Mouse (Mus musculus) colon, adult 2 months (tissue): Measurements from ENCODE around the gene Stx5a. TPM values are rescaled to one million over a fixed set of nuclear protein-coding genes. Genes with fewer than 3 reads are reported as not detected.

Experiments
- polyA plus RNA-seq: library from polyadenylated mRNA; depleted of rRNA; stranded (reverse); fragments of >200 nt; gene quantifications from 2 replicates; pipeline ENCODE4 v1.2.3, GENCODE M21; 2012; rRNA removed

Gene Stx5a
- polyA plus RNA-seq: 76.8 and 84.3 TPM in 2 replicates

GRCm38 (mm10) chr19:8741243-8741869, at the start of gene Stx5a:
Gene Stx5a, plus strand, starts transcription at chr19:8741413.

GRCm38 (mm10) chr19:8722907-8723573, 18.2 kb upstream of the Stx5a start, which contains the start of gene Slc3a2:
Gene Slc3a2, minus strand, starts transcription at chr19:8723369.

GRCm38 (mm10) chr19:8735389-8736159, 5.6 kb upstream of the Stx5a start, which contains the start of gene Wdr74:
Gene Wdr74, plus strand, starts transcription at chr19:8735827.

GRCm38 (mm10) chr19:8740603-8741002, 610 bp upstream of the Stx5a start, which contains the start of gene 1700092M07Rik:
Gene 1700092M07Rik, plus strand, starts transcription at chr19:8740718.

GRCm38 (mm10) chr19:8756635-8757387, 15.6 kb downstream of the Stx5a start, which contains the start of gene Nxf1:
Gene Nxf1, plus strand, starts transcription at chr19:8757073.

GRCm38 (mm10) chr19:8770567-8771270, 29.5 kb downstream of the Stx5a start, which contains the start of gene Tmem223:
Gene Tmem223, plus strand, starts transcription at chr19:8770996.

GRCm38 (mm10) chr19:8774086-8774835, 33.0 kb downstream of the Stx5a start, which contains the start of gene Tmem179b:
Gene Tmem179b, minus strand, starts transcription at chr19:8774467.

GRCm38 (mm10) chr19:8786008-8786781, 45.0 kb downstream of the Stx5a start, which contains the start of gene Taf6l:
Gene Taf6l, minus strand, starts transcription at chr19:8786417.

GRCm38 (mm10) chr19:8798264-8798946, 57.2 kb downstream of the Stx5a start, which contains the start of gene Polr2g:
Gene Polr2g, minus strand, starts transcription at chr19:8798577.

GRCm38 (mm10) chr19:8802130-8802821, 61.1 kb downstream of the Stx5a start, which contains the start of gene Zbtb3:
Gene Zbtb3, plus strand, starts transcription at chr19:8802555.

Other genes with a start within 250 kb of the Stx5a start
- gene Slc22a8, start 150.2 kb upstream of the Stx5a start, polyA plus RNA-seq: not detected in 2 replicates
- gene Slc22a6, start 123.4 kb upstream of the Stx5a start, polyA plus RNA-seq: not detected in 2 replicates
- 8.6 and 12.4 TPM in 2 replicates for gene Chrm1, start 77.6 kb upstream of the Stx5a start, polyA plus RNA-seq
- gene Slc3a2, start 18.0 kb upstream of the Stx5a start, polyA plus RNA-seq: 77.3 and 84.0 TPM in 2 replicates
- 23.1 and 24.6 TPM in 2 replicates for gene Wdr74, start 5.6 kb upstream of the Stx5a start, polyA plus RNA-seq
- gene 1700092M07Rik, start 695 bp upstream of the Stx5a start, polyA plus RNA-seq: not detected in 2 replicates
- 46.2 and 48.5 TPM in 2 replicates for gene Nxf1, start 15.7 kb downstream of the Stx5a start, polyA plus RNA-seq
- gene Tmem223, start 29.6 kb downstream of the Stx5a start, polyA plus RNA-seq: 138 and 175 TPM in 2 replicates
- gene Tmem179b, start 33.1 kb downstream of the Stx5a start, polyA plus RNA-seq: 72.7 and 126 TPM in 2 replicates
- gene Taf6l, start 45.0 kb downstream of the Stx5a start, polyA plus RNA-seq: 9.5 and 9.9 TPM in 2 replicates
- gene Polr2g, start 57.2 kb downstream of the Stx5a start, polyA plus RNA-seq: 17.4 and 20.0 TPM in 2 replicates
- 1.6 and 1.9 TPM in 2 replicates for gene Zbtb3, start 61.1 kb downstream of the Stx5a start, polyA plus RNA-seq
- gene Ttc9c, start 77.9 kb downstream of the Stx5a start, polyA plus RNA-seq: 9.8 and 12.1 TPM in 2 replicates
- gene Hnrnpul2, start 78.6 kb downstream of the Stx5a start, polyA plus RNA-seq: 23.2 and 24.4 TPM in 2 replicates
- 2.4 and 6.1 TPM in 2 replicates for gene AC129217.1, start 88.4 kb downstream of the Stx5a start, polyA plus RNA-seq
- gene Bscl2, start 96.1 kb downstream of the Stx5a start, polyA plus RNA-seq: 125 and 157 TPM in 2 replicates
- 2.1 and 2.8 TPM in 2 replicates for gene Gng3, start 97.8 kb downstream of the Stx5a start, polyA plus RNA-seq
- 1.5 and 3.0 TPM in 2 replicates for gene Lrrn4cl, start 109.4 kb downstream of the Stx5a start, polyA plus RNA-seq
- gene Ubxn1, start 130.1 kb downstream of the Stx5a start, polyA plus RNA-seq: 113 and 124 TPM in 2 replicates
- 24.9 and 27.0 TPM in 2 replicates for gene Uqcc3, start 139.5 kb downstream of the Stx5a start, polyA plus RNA-seq
- 0.76 and 1.1 TPM in 2 replicates for gene Lbhd1, start 142.3 kb downstream of the Stx5a start, polyA plus RNA-seq
- gene Gm49403, start 142.5 kb downstream of the Stx5a start, polyA plus RNA-seq: not detected in 2 replicates
- gene 1810009A15Rik, start 147.4 kb downstream of the Stx5a start, polyA plus RNA-seq: 9.0 and 12.8 TPM in 2 replicates
- gene Gm49416, start 147.5 kb downstream of the Stx5a start, polyA plus RNA-seq: not detected in 2 replicates
- gene Ints5, start 151.6 kb downstream of the Stx5a start, polyA plus RNA-seq: 24.4 and 26.7 TPM in 2 replicates
- gene Ganab, start 156.7 kb downstream of the Stx5a start, polyA plus RNA-seq: 94.0 and 114 TPM in 2 replicates
- gene B3gat3, start 179.0 kb downstream of the Stx5a start, polyA plus RNA-seq: 114 and 123 TPM in 2 replicates
- 11.4 and 12.6 TPM in 2 replicates for gene Rom1, start 187.9 kb downstream of the Stx5a start, polyA plus RNA-seq
- 34.6 and 42.8 TPM in 2 replicates for gene Eml3, start 188.1 kb downstream of the Stx5a start, polyA plus RNA-seq
- 17.1 and 24.9 TPM in 2 replicates for gene Mta2, start 200.5 kb downstream of the Stx5a start, polyA plus RNA-seq
- gene Tut1, start 212.4 kb downstream of the Stx5a start, polyA plus RNA-seq: 14.7 and 16.6 TPM in 2 replicates
- gene Eef1g, start 225.6 kb downstream of the Stx5a start, polyA plus RNA-seq: 172 and 210 TPM in 2 replicates
- 26.2 and 29.7 TPM in 2 replicates for gene Ahnak, start 247.9 kb downstream of the Stx5a start, polyA plus RNA-seq